Mouse (Mus musculus): ENCODE measurements around the gene Anks4b. TPM values are rescaled to one million over a fixed set of nuclear protein-coding genes. Genes with fewer than 3 reads are reported as not detected.
A peak's percentile ranks its signal among the peaks of the same experiment; 100 is the strongest.

Gene Anks4b
- total and polyA plus RNA-seq, 3 experiments: 0.10 to 0.20 TPM; not detected in 1

GRCm38 (mm10) chr7:120190150-120190665 is 16.6 kb downstream of the Anks4b start:
- intact Hi-C loops (cut with DNase I): no loop called here
- no peak for DNase-seq
- no peaks in the 10 kb centered on the region for H3K79me2 ChIP-seq (replicated peaks; ENCODE audit: control insufficient read depth, insufficient read depth, low read length)
- peaks cover 2% of the 10 kb centered on the region for H3K4me1 ChIP-seq (ENCODE audit: control insufficient read depth, insufficient read depth, low read length)
- no peak overlapping the region for H3K9ac ChIP-seq (ENCODE audit: low read depth, low read length)
- H3K27me3 ChIP-seq (ENCODE audit: control insufficient read depth, insufficient read depth, low read length): no peaks in the 10 kb centered on the region
- no peaks in the 10 kb centered on the region for H3K36me3 ChIP-seq (ENCODE audit: control insufficient read depth, insufficient read depth, low read length)
- WGBS: 9% methylated on average over 8 of the region's 8 CpGs
- TF ChIP-seq POLR2A (IDR thresholded peaks at IDR 0.05; ENCODE audit: insufficient read depth, low read depth, low read length): no peak
- TF ChIP-seq CTCF (IDR thresholded peaks at IDR 0.05): no peak
- no peak for TF ChIP-seq EP300 (IDR thresholded peaks at IDR 0.05; ENCODE audit: insufficient read depth, low read depth, low read length)
- no peak overlapping the region for H3K4me3 ChIP-seq
- H3K27ac ChIP-seq: no peak overlapping the region

DNA sequence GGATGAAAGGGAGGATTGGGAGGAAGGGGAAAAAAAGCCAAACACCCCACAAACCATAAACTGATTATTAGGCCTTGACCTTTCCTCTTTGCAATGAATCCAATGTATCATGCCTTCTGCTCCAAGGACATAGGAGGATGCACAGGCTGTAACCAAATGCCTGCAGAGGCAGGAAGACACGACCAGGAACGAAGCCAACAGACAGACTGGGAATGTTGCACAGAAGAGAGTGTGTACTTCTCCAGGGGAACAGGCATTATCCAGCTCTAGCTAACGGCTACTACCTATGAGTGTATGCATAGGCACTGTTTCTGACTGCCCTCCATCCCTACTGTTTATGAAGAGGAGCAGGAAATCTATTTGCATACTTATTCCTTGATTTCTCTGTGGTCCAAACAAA is 18.5 kb downstream of the Anks4b start:
- WGBS: 32% methylated on average over 3 of the region's 3 CpGs
- no peaks in the 10 kb centered on the region for H3K79me2 ChIP-seq (replicated peaks; ENCODE audit: control insufficient read depth, insufficient read depth, low read length)
- peaks cover 2% of the 10 kb centered on the region for H3K4me1 ChIP-seq (ENCODE audit: control insufficient read depth, insufficient read depth, low read length)
- no peak overlapping the region for H3K9ac ChIP-seq (ENCODE audit: low read depth, low read length)
- TF ChIP-seq POLR2A (IDR thresholded peaks at IDR 0.05; ENCODE audit: insufficient read depth, low read depth, low read length): no peak
- TF ChIP-seq EP300 (IDR thresholded peaks at IDR 0.05; ENCODE audit: insufficient read depth, low read depth, low read length): no peak
- H3K27ac ChIP-seq: no peak overlapping the region
- intact Hi-C loops (cut with DNase I): no loop called here
- H3K27me3 ChIP-seq (ENCODE audit: control insufficient read depth, insufficient read depth, low read length): no peaks in the 10 kb centered on the region
- H3K4me3 ChIP-seq: no peak overlapping the region
- no peaks in the 10 kb centered on the region for H3K36me3 ChIP-seq (ENCODE audit: control insufficient read depth, insufficient read depth, low read length)
- DNase-seq: no peak

DNA sequence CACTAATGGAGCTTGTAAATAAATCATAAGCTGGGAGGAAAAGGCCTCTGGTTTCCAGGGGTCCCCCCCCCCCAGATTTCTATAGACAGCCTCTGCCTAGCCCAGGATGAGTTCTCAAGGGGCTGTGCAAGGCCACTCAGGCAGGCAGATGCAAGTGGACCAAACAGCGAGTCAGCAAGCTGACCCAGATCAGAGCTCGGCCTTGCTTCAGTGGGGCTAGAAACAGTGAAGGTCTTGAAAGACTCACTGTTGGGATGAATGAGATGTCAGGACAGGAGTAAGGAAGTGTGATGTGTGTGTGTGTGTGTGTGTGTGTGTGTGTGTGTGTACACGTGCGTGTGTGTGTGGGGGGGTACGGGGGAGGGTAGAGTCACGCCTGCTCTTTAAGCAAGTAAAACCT is 19.2 kb downstream of the Anks4b start:
- intact Hi-C loops (cut with DNase I): no loop called here
- DNase-seq: no peak
- Histone ChIP-seq H3K4me1 (ENCODE audit: control insufficient read depth, insufficient read depth, low read length) (peaks cover 2% of the 10 kb centered on the region), H3K27ac (no peak overlapping the region), H3K79me2 (replicated peaks; ENCODE audit: control insufficient read depth, insufficient read depth, low read length) (no peaks in the 10 kb centered on the region), H3K4me3 (no peak overlapping the region), H3K27me3 (ENCODE audit: control insufficient read depth, insufficient read depth, low read length) (no peaks in the 10 kb centered on the region), H3K36me3 (ENCODE audit: control insufficient read depth, insufficient read depth, low read length) (no peaks in the 10 kb centered on the region), H3K9ac (ENCODE audit: low read depth, low read length) (no peak overlapping the region)
- TF ChIP-seq EP300 (IDR thresholded peaks at IDR 0.05; ENCODE audit: insufficient read depth, low read depth, low read length) (no peak), POLR2A (IDR thresholded peaks at IDR 0.05; ENCODE audit: insufficient read depth, low read depth, low read length) (no peak), CTCF (IDR thresholded peaks at IDR 0.05) (no peak)
- WGBS: 86% methylated on average over 6 of the region's 6 CpGs

- WGBS: 80% methylated on average over 4 of the region's 4 CpGs
- intact Hi-C loops (cut with DNase I): no loop called here
These were observed 21.5 kb downstream of the Anks4b start for GRCm38 (mm10) chr7:120195207-120195606.

GRCm38 (mm10) chr7:120201231-120201744 is 27.6 kb downstream of the Anks4b start:
- TF ChIP-seq EP300 (IDR thresholded peaks at IDR 0.05; ENCODE audit: insufficient read depth, low read depth, low read length) (no peak), POLR2A (IDR thresholded peaks at IDR 0.05; ENCODE audit: insufficient read depth, low read depth, low read length) (no peak), CTCF (IDR thresholded peaks at IDR 0.05) (no peak)
- peak in 1 of 2 experiments; percentile 9 for DNase-seq

More at GRCm38 (mm10) chr7:120195207-120195606, 21.5 kb downstream of the Anks4b start:
- no peak for DNase-seq
- Histone ChIP-seq H3K4me3 (no peak overlapping the region), H3K9ac (ENCODE audit: low read depth, low read length) (no peak overlapping the region), H3K27ac (no peak overlapping the region), H3K36me3 (ENCODE audit: control insufficient read depth, insufficient read depth, low read length) (no peaks in the 10 kb centered on the region), H3K27me3 (ENCODE audit: control insufficient read depth, insufficient read depth, low read length) (no peaks in the 10 kb centered on the region), H3K4me1 (ENCODE audit: control insufficient read depth, insufficient read depth, low read length) (peaks cover 1% of the 10 kb centered on the region), H3K79me2 (replicated peaks; ENCODE audit: control insufficient read depth, insufficient read depth, low read length) (no peaks in the 10 kb centered on the region)
- TF ChIP-seq EP300 (IDR thresholded peaks at IDR 0.05; ENCODE audit: insufficient read depth, low read depth, low read length): no peak
- no peak for TF ChIP-seq POLR2A (IDR thresholded peaks at IDR 0.05; ENCODE audit: insufficient read depth, low read depth, low read length)
- TF ChIP-seq CTCF (IDR thresholded peaks at IDR 0.05): no peak

GRCm38 (mm10) chr7:120201771-120202170 is 28.1 kb downstream of the Anks4b start, which contains the start of gene Crym:
TSS of gene Crym (minus strand) at chr7:120202111.
- no peak within 1 kb of the TSS for H3K9ac ChIP-seq (ENCODE audit: low read depth, low read length)
- no peaks in the 10 kb centered on the region for H3K79me2 ChIP-seq (replicated peaks; ENCODE audit: control insufficient read depth, insufficient read depth, low read length)
- 4% methylated on average over 26 of the region's 26 CpGs for WGBS
- no peak for TF ChIP-seq EP300 (IDR thresholded peaks at IDR 0.05; ENCODE audit: insufficient read depth, low read depth, low read length)
- no peak for TF ChIP-seq POLR2A (IDR thresholded peaks at IDR 0.05; ENCODE audit: insufficient read depth, low read depth, low read length)
- TF ChIP-seq CTCF (IDR thresholded peaks at IDR 0.05): no peak
- H3K4me1 ChIP-seq (ENCODE audit: control insufficient read depth, insufficient read depth, low read length): peaks cover 5% of the 10 kb centered on the region
- no peak within 1 kb of the TSS for H3K27ac ChIP-seq
- H3K4me3 ChIP-seq: no peak within 1 kb of the TSS; the same call in 1 of the 2 replicates
- no peaks in the 10 kb centered on the region for H3K36me3 ChIP-seq (ENCODE audit: control insufficient read depth, insufficient read depth, low read length)
- intact Hi-C loops (cut with DNase I): loop anchor here (2.0 to 10.0 kb wide), 2 partner anchors 107 to 353 kb away; partner anchors contain the start of gene Dnah3
- peaks cover 6% of the 10 kb centered on the region for H3K27me3 ChIP-seq (ENCODE audit: control insufficient read depth, insufficient read depth, low read length)
- DNase-seq: no peak

More at GRCm38 (mm10) chr7:120201231-120201744, 27.6 kb downstream of the Anks4b start:
- no peak overlapping the region; the same call in 1 of the 2 replicates for H3K4me3 ChIP-seq
- peaks cover 4% of the 10 kb centered on the region for H3K4me1 ChIP-seq (ENCODE audit: control insufficient read depth, insufficient read depth, low read length)
- H3K27me3 ChIP-seq (ENCODE audit: control insufficient read depth, insufficient read depth, low read length): peaks cover 6% of the 10 kb centered on the region
- H3K36me3 ChIP-seq (ENCODE audit: control insufficient read depth, insufficient read depth, low read length): no peaks in the 10 kb centered on the region
- 5% methylated on average over 14 of the region's 14 CpGs for WGBS
- H3K9ac ChIP-seq (ENCODE audit: low read depth, low read length): no peak overlapping the region
- intact Hi-C loops (cut with DNase I): loop anchor here (10.0 kb wide), 1 partner anchor 106 kb away; the partner anchor contains the start of gene Dnah3
- H3K79me2 ChIP-seq (replicated peaks; ENCODE audit: control insufficient read depth, insufficient read depth, low read length): no peaks in the 10 kb centered on the region
- no peak overlapping the region for H3K27ac ChIP-seq

Measured in heart, adult 2 months (tissue).